Mouse (Mus musculus): ENCODE measurements around the gene Ddx50.

- TF ChIP-seq CTCF (IDR thresholded peaks at IDR 0.05; ENCODE audit: low read depth), result no peak
- TF ChIP-seq EP300 (IDR thresholded peaks at IDR 0.05; ENCODE audit: low read depth), result no peak
These were observed 13.2 kb upstream of the Ddx50 start for GRCm38 (mm10) chr10:62664171-62664570.

All from heart, postnatal 0 days (tissue).